Mouse (Mus musculus) hindbrain, embryonic 13.5 days (tissue): ENCODE measurements around the gene Usp25. TPM values are rescaled to one million over a fixed set of nuclear protein-coding genes. Genes with fewer than 3 reads are reported as not detected.

Experiments
- ATAC-seq: fragments of 200-750 bp; cut with Nextera tagmentation; 2 replicates; pipeline ENCODE4 v1.8.0; 2017; ENCODE audit warnings: moderate TSS enrichment; ENCODE audit not compliant: low FRiP score
- H3K27ac ChIP-seq: fragments of 300-500 bp; sonication (generic); 2 replicates; pipeline ENCODE4 v1.5.1; 2015; ENCODE audit warnings: inconsistent platforms, mild to moderate bottlenecking, moderate library complexity
- H3K27me3 ChIP-seq: fragments of 300-500 bp; sonication (generic); 2 replicates; pipeline ENCODE4 v1.6.1; 2015; ENCODE audit warnings: mild to moderate bottlenecking, inconsistent platforms
- H3K36me3 ChIP-seq: fragments of 300-500 bp; sonication (generic); 2 replicates; pipeline ENCODE4 v1.6.1; 2015; ENCODE audit warnings: mild to moderate bottlenecking, inconsistent platforms
- H3K4me1 ChIP-seq: fragments of 300-500 bp; sonication (generic); replicated peaks from 2 replicates; pipeline ENCODE4 v1.6.1; 2015; ENCODE audit warnings: inconsistent platforms
- H3K4me2 ChIP-seq: fragments of 300-500 bp; sonication (generic); 2 replicates; pipeline ENCODE4 v1.6.1; 2015; ENCODE audit warnings: inconsistent platforms, mild to moderate bottlenecking, moderate library complexity
- H3K4me3 ChIP-seq: fragments of 300-500 bp; sonication (generic); 2 replicates; pipeline ENCODE4 v1.5.1; 2015; ENCODE audit warnings: mild to moderate bottlenecking, inconsistent platforms
- H3K9ac ChIP-seq: fragments of 300-500 bp; sonication (generic); 2 replicates; pipeline ENCODE4 v1.6.1; 2015; ENCODE audit warnings: mild to moderate bottlenecking, inconsistent platforms
- H3K9me3 ChIP-seq: fragments of 300-500 bp; sonication (generic); 2 replicates; pipeline ENCODE4 v1.6.1; 2016; ENCODE audit warnings: inconsistent platforms
- WGBS: fragments of 180-500 bp; shearing (Covaris S2); methylation state at CpG from one replicate; pipeline ENCODE4 v1.1.7; 2015; 5-methylcytosine and 5-hydroxymethylcytosine counted together
- polyA plus RNA-seq: library from polyadenylated mRNA; unstranded; fragments of >200 nt; fragmentation: Nextera tagmentation; extraction: Ambion mirVana; gene quantifications from 2 replicates; pipeline ENCODE4 v1.2.1, GENCODE M21; 2015

Usp25 gene
- polyA plus RNA-seq, 1 experiment from 2014 or later: 13.8 TPM

DNA sequence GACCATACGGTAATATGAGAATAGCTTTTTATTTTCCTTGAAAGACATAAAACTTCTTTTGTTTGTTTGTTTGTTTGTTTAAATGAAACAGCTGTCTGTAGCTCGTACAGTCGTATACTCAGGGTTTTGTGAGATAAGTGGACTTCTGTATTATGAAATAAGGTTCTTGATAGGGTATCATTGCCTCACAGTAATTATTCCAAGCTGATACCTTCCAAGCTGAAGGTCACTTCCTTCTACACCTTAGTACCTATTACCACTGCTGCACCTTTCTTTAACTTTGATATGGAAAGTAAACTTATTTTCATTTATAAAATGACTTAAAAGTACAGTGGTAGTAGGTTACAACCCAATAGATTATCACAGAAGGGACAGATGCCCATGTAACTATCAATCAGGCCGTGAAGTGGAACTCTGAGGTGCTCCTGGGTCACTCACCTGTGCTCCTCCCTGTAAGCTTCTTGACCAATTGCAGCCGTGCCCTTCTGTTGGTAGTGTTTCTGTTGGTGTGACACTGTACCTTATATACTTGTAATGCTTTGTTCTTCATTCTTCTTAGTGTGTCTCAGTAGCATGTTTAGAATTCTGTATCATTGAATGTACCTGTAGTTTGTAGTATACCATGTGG lies 90.2 kb downstream of the Usp25 start:
- Histone ChIP-seq H3K9me3 (no peaks in the 10 kb centered on the region), H3K27ac (no peak overlapping the region), H3K27me3 (no peaks in the 10 kb centered on the region), H3K9ac (no peak overlapping the region), H3K4me2 (no peak overlapping the region), H3K36me3 (peaks cover 6% of the 10 kb centered on the region; the same call in 1 of the 2 replicates), H3K4me1 (peaks cover 8% of the 10 kb centered on the region; the same call in 1 of the 2 replicates), H3K4me3 (no peak overlapping the region)
- WGBS: 92% methylated on average over 5 of the region's 5 CpGs
- ATAC-seq: no peak

DNA sequence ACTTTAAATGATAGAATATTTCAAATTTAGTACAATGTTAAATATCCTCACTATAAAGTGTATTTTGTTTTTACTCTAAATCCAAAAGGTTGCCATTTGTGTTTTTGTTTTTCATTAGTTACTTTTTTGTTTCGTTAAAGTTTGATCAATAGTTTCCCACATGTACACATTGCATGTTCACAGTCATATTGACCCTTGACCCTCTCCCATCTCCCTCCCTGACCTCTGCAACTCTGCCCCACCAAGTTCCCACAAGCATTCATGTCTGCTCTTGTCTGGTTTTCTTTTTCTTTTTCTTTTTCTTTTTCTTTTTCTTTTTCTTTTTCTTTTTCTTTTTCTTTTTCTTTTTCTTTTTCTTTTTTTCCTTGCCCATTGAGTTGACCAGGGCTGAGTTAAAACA lies 97.8 kb downstream of the Usp25 start:
- Histone ChIP-seq H3K9me3 (no peaks in the 10 kb centered on the region), H3K9ac (no peak overlapping the region), H3K27ac (no peak overlapping the region), H3K4me2 (no peak overlapping the region), H3K4me3 (no peak overlapping the region), H3K4me1 (no peaks in the 10 kb centered on the region), H3K27me3 (no peaks in the 10 kb centered on the region), H3K36me3 (peaks cover 20% of the 10 kb centered on the region)
- ATAC-seq: no peak
- 89% methylated on average over 1 of the region's 1 CpGs for WGBS

DNA sequence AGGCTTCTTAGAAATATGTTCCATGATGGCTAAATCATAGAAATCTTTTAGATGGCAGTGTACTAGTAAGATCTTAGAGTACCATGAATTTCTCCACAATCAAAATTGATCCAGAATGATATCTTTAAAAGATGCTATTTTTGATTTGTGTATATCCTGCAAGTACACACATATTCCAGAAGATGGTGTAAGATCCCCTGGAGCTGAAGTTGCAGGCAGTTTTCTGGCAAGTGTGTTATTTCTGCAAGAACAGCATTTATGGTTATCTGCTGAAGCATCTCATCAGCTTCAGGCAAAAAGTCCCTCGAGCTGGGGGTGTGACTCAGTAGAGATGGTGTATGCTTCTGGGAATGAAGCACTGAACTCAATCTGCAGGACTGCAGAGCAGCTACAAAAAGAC lies 112.4 kb downstream of the Usp25 start:
- Histone ChIP-seq H3K36me3 (no peaks in the 10 kb centered on the region), H3K27ac (no peak overlapping the region), H3K9me3 (no peaks in the 10 kb centered on the region), H3K27me3 (no peaks in the 10 kb centered on the region), H3K4me1 (peaks cover 6% of the 10 kb centered on the region), H3K4me2 (no peak overlapping the region), H3K9ac (no peak overlapping the region), H3K4me3 (no peak overlapping the region)
- no peak for ATAC-seq
- 63% methylated on average over 1 of the region's 1 CpGs for whole genome bisulfite sequencing

DNA sequence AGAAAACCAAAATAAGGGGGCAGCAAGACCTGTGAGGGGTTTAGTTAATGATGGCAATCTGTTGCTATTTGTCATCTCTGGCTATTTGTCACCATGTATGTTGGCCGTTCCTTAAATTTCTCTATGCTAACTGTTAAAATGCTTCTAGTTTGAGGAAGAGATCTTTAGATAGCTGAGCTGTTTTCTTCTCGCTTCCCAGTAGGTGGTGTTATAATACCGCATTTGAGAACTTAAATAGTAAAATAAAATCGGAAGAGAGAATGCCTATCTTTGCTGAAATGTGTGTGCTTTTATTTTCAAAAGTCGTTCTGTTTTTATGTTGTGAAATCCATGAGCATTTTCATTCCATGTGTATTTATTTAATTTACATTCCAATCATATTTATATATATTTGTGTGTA lies 115.2 kb downstream of the Usp25 start:
- no peak overlapping the region for H3K9ac ChIP-seq

DNA sequence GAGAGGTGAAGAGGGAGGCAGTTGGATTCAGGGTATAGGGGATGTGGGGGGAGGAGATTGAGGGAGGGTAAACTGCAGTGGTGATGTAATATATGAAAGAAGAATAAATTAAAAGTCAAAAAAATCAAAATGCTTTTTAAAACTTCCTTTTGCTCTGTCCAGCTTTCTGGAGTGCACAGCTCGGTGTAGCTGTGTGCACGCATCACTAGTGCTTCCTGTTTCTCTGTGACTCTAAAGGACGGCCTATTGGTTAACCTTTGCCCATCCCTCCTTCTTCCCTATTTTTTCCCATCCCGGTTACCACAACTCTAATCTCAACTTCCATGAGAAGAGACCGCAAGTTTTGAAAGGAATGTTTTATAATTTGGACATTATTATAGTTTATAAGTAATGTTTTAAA lies 119.5 kb downstream of the Usp25 start:
- no peak overlapping the region for H3K4me3 ChIP-seq
- H3K27me3 ChIP-seq: no peaks in the 10 kb centered on the region
- H3K27ac ChIP-seq: no peak overlapping the region
- no peak overlapping the region for H3K4me2 ChIP-seq
- H3K4me1 ChIP-seq: peaks cover 6% of the 10 kb centered on the region
- H3K9me3 ChIP-seq: no peaks in the 10 kb centered on the region
- H3K36me3 ChIP-seq: no peaks in the 10 kb centered on the region
- no peak overlapping the region for H3K9ac ChIP-seq
- WGBS: 85% methylated on average over 5 of the region's 5 CpGs
- ATAC-seq: no peak

More for the DNA sequence above, 115.2 kb downstream of the Usp25 start:
- 30% methylated on average over 5 of the region's 5 CpGs for whole genome bisulfite sequencing
- Histone ChIP-seq H3K4me1 (peaks cover 6% of the 10 kb centered on the region), H3K4me3 (no peak overlapping the region), H3K36me3 (no peaks in the 10 kb centered on the region), H3K4me2 (no peak overlapping the region), H3K27ac (no peak overlapping the region), H3K9me3 (no peaks in the 10 kb centered on the region), H3K27me3 (no peaks in the 10 kb centered on the region)
- no peak for ATAC-seq

DNA sequence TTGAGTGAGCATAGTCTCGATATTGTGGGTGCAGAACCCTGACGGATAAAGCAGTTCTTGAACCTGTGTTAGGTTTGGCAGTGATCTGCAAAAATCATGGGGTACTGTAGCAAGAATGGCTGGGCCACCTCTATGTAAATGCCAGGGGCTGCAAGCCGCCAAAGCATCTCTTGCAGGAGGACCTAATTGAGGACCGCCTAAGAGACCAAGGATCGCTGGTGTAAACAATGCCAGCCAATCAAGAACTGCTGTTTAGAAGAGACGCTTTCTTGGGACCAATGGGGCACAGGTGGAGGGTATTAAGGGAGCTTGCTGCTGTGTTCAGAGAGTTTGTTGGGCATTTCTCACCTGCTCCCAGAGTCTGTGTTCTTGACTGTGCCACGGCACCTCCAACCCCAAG lies 127.1 kb downstream of the Usp25 start:
- Histone ChIP-seq H3K4me1 (no peaks in the 10 kb centered on the region), H3K9me3 (no peaks in the 10 kb centered on the region), H3K27ac (no peak overlapping the region), H3K36me3 (no peaks in the 10 kb centered on the region), H3K4me3 (no peak overlapping the region), H3K4me2 (no peak overlapping the region), H3K27me3 (no peaks in the 10 kb centered on the region), H3K9ac (no peak overlapping the region)
- 96% methylated on average over 7 of the region's 7 CpGs for WGBS
- ATAC-seq: no peak

DNA sequence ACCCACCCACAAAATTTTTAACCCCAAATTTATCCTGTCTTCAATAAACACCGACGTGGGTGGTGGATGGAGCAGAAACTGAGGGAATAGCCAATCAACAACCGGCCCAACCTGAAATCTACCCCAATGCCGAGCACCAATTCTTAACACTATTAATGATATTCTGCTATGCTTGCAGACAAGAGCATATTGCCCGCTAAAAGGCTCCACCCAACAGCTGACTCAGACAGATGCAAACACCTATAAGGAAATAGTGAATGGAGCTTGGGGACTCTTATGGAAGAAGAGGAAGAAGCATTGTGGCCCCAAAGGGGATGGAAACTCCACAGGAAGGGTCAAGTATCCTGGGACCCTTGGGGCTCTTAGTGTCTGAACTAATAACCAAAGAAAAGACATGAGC lies 133.3 kb downstream of the Usp25 start:
- Histone ChIP-seq H3K27me3 (no peaks in the 10 kb centered on the region), H3K9me3 (no peaks in the 10 kb centered on the region), H3K36me3 (no peaks in the 10 kb centered on the region), H3K4me2 (no peak overlapping the region), H3K9ac (no peak overlapping the region), H3K4me3 (no peak overlapping the region), H3K27ac (no peak overlapping the region), H3K4me1 (no peaks in the 10 kb centered on the region)
- ATAC-seq: no peak
- WGBS: 95% methylated on average over 5 of the region's 5 CpGs

DNA sequence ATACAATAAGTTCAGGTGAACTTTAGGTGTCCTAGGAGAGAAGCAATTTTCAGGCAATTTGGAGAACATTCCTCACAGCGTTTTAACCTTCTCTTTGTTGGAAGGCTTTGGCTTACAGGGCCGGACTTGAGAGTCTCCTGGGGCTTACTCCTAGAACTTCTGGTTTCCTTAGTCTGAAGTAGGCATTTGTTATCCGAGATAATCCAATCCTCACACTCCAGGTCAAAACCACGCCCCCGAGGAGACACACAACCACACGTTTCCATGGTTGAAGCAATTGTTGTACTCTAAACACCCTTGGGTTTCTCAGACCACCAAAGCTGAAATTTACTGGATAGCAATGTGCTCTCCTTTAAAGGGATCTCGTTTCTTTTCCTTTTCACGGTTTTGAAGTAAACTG lies 136.8 kb downstream of the Usp25 start:
- H3K4me2 ChIP-seq: no peak overlapping the region
- H3K9me3 ChIP-seq: no peaks in the 10 kb centered on the region
- H3K9ac ChIP-seq: no peak overlapping the region
- ATAC-seq: no peak
- no peak overlapping the region for H3K27ac ChIP-seq
- no peaks in the 10 kb centered on the region for H3K27me3 ChIP-seq
- H3K4me1 ChIP-seq: no peaks in the 10 kb centered on the region
- no peaks in the 10 kb centered on the region for H3K36me3 ChIP-seq
- no peak overlapping the region for H3K4me3 ChIP-seq
- 72% methylated on average over 8 of the region's 8 CpGs for WGBS

DNA sequence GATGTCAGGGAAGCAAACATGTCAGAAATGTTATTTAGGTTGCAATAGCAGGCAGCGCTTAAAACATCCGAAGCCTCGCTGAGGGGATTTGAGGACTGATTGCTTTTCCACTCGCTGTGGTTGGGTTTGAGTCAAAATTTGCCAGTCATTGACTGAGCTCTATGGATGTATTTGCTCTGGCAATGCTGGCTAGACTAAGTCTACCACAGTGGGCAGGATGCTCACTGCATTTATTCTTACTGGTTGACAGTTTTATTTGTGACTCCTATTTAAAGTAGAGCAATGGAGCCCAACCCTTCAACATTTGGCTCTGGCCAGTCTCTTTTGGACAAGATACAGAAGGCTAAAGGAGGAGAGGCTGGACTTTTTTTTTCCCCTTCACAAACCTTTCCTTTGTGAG lies 137.4 kb downstream of the Usp25 start:
- H3K9ac ChIP-seq: no peak overlapping the region
- no peak overlapping the region for H3K27ac ChIP-seq

DNA sequence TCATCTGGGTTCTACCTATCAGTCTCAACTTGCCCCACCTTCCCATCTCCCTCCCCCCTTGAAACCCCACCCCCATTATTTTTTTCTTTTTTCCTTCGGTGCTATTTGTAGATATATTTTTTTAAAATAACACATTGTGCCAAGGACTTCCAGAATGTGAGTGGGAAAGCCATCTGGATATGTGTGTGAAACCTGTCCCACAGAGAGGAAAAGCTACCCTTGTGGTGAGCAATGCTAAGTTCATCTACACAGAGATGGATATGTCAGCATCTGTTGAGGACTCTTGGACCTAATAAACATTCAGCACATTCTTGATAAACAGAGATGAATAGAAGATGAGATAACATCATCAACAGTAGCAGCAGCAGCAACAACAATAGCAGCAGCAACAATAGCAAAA lies 138.8 kb downstream of the Usp25 start:
- Histone ChIP-seq H3K4me2 (no peak overlapping the region), H3K9me3 (no peaks in the 10 kb centered on the region), H3K27me3 (no peaks in the 10 kb centered on the region), H3K4me3 (no peak overlapping the region), H3K36me3 (no peaks in the 10 kb centered on the region), H3K4me1 (no peaks in the 10 kb centered on the region), H3K9ac (no peak overlapping the region), H3K27ac (no peak overlapping the region)
- 96% methylated on average over 1 of the region's 1 CpGs for WGBS
- ATAC-seq: no peak

More for the DNA sequence above, 137.4 kb downstream of the Usp25 start:
- Histone ChIP-seq H3K27me3 (no peaks in the 10 kb centered on the region), H3K4me3 (no peak overlapping the region), H3K4me2 (no peak overlapping the region), H3K36me3 (no peaks in the 10 kb centered on the region), H3K9me3 (no peaks in the 10 kb centered on the region), H3K4me1 (no peaks in the 10 kb centered on the region)
- ATAC-seq: no peak
- 87% methylated on average over 4 of the region's 4 CpGs for WGBS

DNA sequence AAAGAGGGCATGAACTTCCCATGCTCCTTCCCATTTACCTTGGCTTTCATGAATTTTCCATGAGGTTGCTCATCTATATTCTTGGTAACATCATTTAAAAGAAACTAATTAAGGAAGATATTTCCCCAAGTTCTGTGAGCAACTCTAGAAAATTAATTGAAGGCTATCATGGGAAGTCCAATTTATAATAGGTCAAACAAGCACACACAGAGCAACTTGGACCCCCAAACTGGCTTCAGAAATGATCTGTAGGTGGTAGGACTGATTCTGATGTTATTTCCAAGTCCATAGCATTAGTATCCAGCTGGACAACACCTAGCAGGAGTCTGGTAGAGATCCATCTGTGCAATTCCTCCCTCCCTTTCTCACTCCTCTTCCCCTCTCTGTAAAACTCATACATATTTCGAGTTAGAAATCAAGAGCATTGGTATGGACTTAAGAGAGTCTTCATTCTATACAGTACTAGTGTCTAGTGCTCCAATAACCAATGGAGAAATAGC lies 139.8 kb downstream of the Usp25 start:
- Histone ChIP-seq H3K9me3 (no peaks in the 10 kb centered on the region), H3K27ac (no peak overlapping the region), H3K27me3 (no peaks in the 10 kb centered on the region), H3K36me3 (no peaks in the 10 kb centered on the region), H3K9ac (no peak overlapping the region), H3K4me3 (no peak overlapping the region), H3K4me1 (no peaks in the 10 kb centered on the region), H3K4me2 (no peak overlapping the region)
- 79% methylated on average over 1 of the region's 1 CpGs for WGBS
- no peak for ATAC-seq

DNA sequence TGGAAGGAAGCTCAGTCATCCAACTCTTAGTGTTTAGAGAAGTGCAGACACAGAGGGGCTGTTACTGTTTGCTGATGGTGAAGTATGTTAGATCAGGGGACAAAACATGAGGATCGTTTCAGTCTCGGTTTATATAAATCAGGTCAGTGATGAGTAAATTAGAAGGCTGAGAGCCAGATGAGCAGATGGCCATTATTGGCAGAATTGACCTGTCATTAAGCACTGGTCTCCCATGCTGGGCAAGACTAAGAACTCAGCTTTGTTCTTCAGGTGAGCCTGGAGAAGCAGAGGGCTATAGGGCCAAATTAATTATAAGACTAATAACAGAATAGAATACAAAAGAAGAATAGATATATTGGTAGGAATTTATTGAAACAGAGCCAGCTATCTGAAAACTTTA lies 140.3 kb downstream of the Usp25 start:
- no peaks in the 10 kb centered on the region for H3K27me3 ChIP-seq
- no peaks in the 10 kb centered on the region for H3K4me1 ChIP-seq
- H3K9ac ChIP-seq: no peak overlapping the region
- 85% methylated on average over 2 of the region's 2 CpGs for WGBS
- no peaks in the 10 kb centered on the region for H3K9me3 ChIP-seq
- no peak overlapping the region for H3K27ac ChIP-seq
- no peak overlapping the region for H3K4me3 ChIP-seq
- H3K4me2 ChIP-seq: no peak overlapping the region
- H3K36me3 ChIP-seq: no peaks in the 10 kb centered on the region
- no peak for ATAC-seq

DNA sequence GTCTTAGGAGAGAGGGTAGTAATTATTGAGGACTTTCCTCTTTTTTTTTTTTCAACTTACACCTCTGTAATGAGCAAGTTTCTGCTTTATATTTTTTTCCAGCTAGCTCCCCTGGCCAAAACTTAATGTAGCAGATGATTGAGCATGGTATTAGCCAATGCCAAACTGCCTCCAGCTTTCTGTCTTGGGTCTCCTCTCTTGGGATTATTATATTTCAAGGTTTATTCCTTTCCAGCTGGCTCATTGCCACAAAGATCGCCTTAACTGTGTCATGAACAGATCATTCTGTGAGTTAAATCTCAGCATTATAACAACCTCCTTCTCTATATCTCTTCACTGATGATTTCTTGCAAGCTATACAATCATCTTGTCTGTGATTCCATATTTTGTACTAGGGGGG lies 141.3 kb downstream of the Usp25 start:
- no peaks in the 10 kb centered on the region for H3K9me3 ChIP-seq
- no peaks in the 10 kb centered on the region for H3K36me3 ChIP-seq
- no peak overlapping the region for H3K9ac ChIP-seq
- H3K4me3 ChIP-seq: no peak overlapping the region
- no peak for ATAC-seq
- WGBS: 89% methylated on average over 1 of the region's 1 CpGs
- H3K4me1 ChIP-seq: no peaks in the 10 kb centered on the region
- H3K4me2 ChIP-seq: no peak overlapping the region
- H3K27me3 ChIP-seq: no peaks in the 10 kb centered on the region
- H3K27ac ChIP-seq: no peak overlapping the region
